Mouse (Mus musculus): ENCODE data around the gene Erich3. TPM values are rescaled to one million over a fixed set of nuclear protein-coding genes. Genes with fewer than 3 reads are reported as not detected.

Erich3 gene
- polyA plus RNA-seq, 1 experiment from 2014 or later: 1.5 TPM

GRCm38 (mm10) chr3:154683667-154684066, 20.0 kb downstream of the Erich3 start:
- no peak overlapping the region for H3K4me3 ChIP-seq
- no peak overlapping the region for H3K27ac ChIP-seq
- no peak for ATAC-seq (ENCODE audit: low FRiP score)
- 74% methylated on average over 2 of the region's 2 CpGs for WGBS
- no peaks in the 10 kb centered on the region for H3K27me3 ChIP-seq
- H3K4me2 ChIP-seq (replicated peaks): no peak overlapping the region
- H3K36me3 ChIP-seq: no peaks in the 10 kb centered on the region
- no peaks in the 10 kb centered on the region for H3K4me1 ChIP-seq
- no peak overlapping the region for H3K9ac ChIP-seq
- no peaks in the 10 kb centered on the region for H3K9me3 ChIP-seq (replicated peaks)

GRCm38 (mm10) chr3:154690260-154690659, 26.6 kb downstream of the Erich3 start:
- Histone ChIP-seq H3K27me3 (no peaks in the 10 kb centered on the region), H3K36me3 (no peaks in the 10 kb centered on the region), H3K4me2 (replicated peaks) (no peak overlapping the region), H3K27ac (no peak overlapping the region), H3K9me3 (replicated peaks) (no peaks in the 10 kb centered on the region), H3K9ac (no peak overlapping the region), H3K4me3 (no peak overlapping the region), H3K4me1 (no peaks in the 10 kb centered on the region)
- ATAC-seq (ENCODE audit: low FRiP score): no peak

- peak; percentile 72 for ATAC-seq (ENCODE audit: low FRiP score)
- H3K9ac ChIP-seq: no peak overlapping the region
- no peak overlapping the region for H3K4me3 ChIP-seq
- no peaks in the 10 kb centered on the region for H3K4me1 ChIP-seq
- no peaks in the 10 kb centered on the region for H3K27me3 ChIP-seq
- no peaks in the 10 kb centered on the region for H3K36me3 ChIP-seq
- H3K27ac ChIP-seq: no peak overlapping the region
- H3K4me2 ChIP-seq (replicated peaks): no peak overlapping the region
- H3K9me3 ChIP-seq (replicated peaks): no peaks in the 10 kb centered on the region
- 43% methylated on average over 14 of the region's 14 CpGs for WGBS
Measured at GRCm38 (mm10) chr3:154691897-154692571, 28.4 kb downstream of the Erich3 start.

GRCm38 (mm10) chr3:154692572-154692922, 28.9 kb downstream of the Erich3 start:
- no peak overlapping the region for H3K27ac ChIP-seq
- H3K27me3 ChIP-seq: no peaks in the 10 kb centered on the region
- WGBS: 52% methylated on average over 3 of the region's 3 CpGs
- H3K4me2 ChIP-seq (replicated peaks): no peak overlapping the region
- no peak overlapping the region for H3K4me3 ChIP-seq
- H3K9ac ChIP-seq: no peak overlapping the region
- no peaks in the 10 kb centered on the region for H3K4me1 ChIP-seq
- no peaks in the 10 kb centered on the region for H3K9me3 ChIP-seq (replicated peaks)
- peak; percentile 9 for ATAC-seq (ENCODE audit: low FRiP score)
- no peaks in the 10 kb centered on the region for H3K36me3 ChIP-seq

GRCm38 (mm10) chr3:154693902-154694301, 30.2 kb downstream of the Erich3 start:
- H3K36me3 ChIP-seq: no peaks in the 10 kb centered on the region
- no peak overlapping the region for H3K9ac ChIP-seq
- no peaks in the 10 kb centered on the region for H3K27me3 ChIP-seq
- WGBS: 88% methylated on average over 4 of the region's 4 CpGs
- no peak for ATAC-seq (ENCODE audit: low FRiP score)
- no peaks in the 10 kb centered on the region for H3K4me1 ChIP-seq
- H3K27ac ChIP-seq: no peak overlapping the region
- H3K4me3 ChIP-seq: no peak overlapping the region
- no peak overlapping the region for H3K4me2 ChIP-seq (replicated peaks)
- no peaks in the 10 kb centered on the region for H3K9me3 ChIP-seq (replicated peaks)

GRCm38 (mm10) chr3:154696611-154697010, 33.0 kb downstream of the Erich3 start:
- Histone ChIP-seq H3K9me3 (replicated peaks) (no peaks in the 10 kb centered on the region), H3K36me3 (no peaks in the 10 kb centered on the region), H3K4me2 (replicated peaks) (no peak overlapping the region), H3K27me3 (no peaks in the 10 kb centered on the region), H3K4me1 (peaks cover 3% of the 10 kb centered on the region; the same call in 1 of the 2 replicates), H3K9ac (no peak overlapping the region), H3K4me3 (no peak overlapping the region), H3K27ac (no peak overlapping the region)
- 83% methylated on average over 3 of the region's 3 CpGs for WGBS
- ATAC-seq (ENCODE audit: low FRiP score): no peak

- Histone ChIP-seq H3K9ac (no peak overlapping the region), H3K4me3 (no peak overlapping the region), H3K36me3 (no peaks in the 10 kb centered on the region), H3K9me3 (replicated peaks) (no peaks in the 10 kb centered on the region), H3K27me3 (no peaks in the 10 kb centered on the region), H3K4me2 (replicated peaks) (no peak overlapping the region), H3K4me1 (peaks cover 3% of the 10 kb centered on the region; the same call in 1 of the 2 replicates), H3K27ac (no peak overlapping the region)
- WGBS: 68% methylated on average over 5 of the region's 5 CpGs
- ATAC-seq (ENCODE audit: low FRiP score): no peak
Measured at GRCm38 (mm10) chr3:154698907-154699306, 35.2 kb downstream of the Erich3 start.

GRCm38 (mm10) chr3:154700296-154700695, 36.6 kb downstream of the Erich3 start:
- H3K27ac ChIP-seq: no peak overlapping the region; the same call in 1 of the 2 replicates
- no peak overlapping the region for H3K4me3 ChIP-seq
- no peaks in the 10 kb centered on the region for H3K9me3 ChIP-seq (replicated peaks)
- ATAC-seq (ENCODE audit: low FRiP score): no peak
- no peaks in the 10 kb centered on the region for H3K27me3 ChIP-seq
- H3K4me1 ChIP-seq: peaks cover 3% of the 10 kb centered on the region; the same call in 1 of the 2 replicates
- no peaks in the 10 kb centered on the region for H3K36me3 ChIP-seq
- H3K9ac ChIP-seq: no peak overlapping the region
- no peak overlapping the region for H3K4me2 ChIP-seq (replicated peaks)
- WGBS: 87% methylated on average over 3 of the region's 3 CpGs

- Histone ChIP-seq H3K9me3 (replicated peaks) (no peaks in the 10 kb centered on the region), H3K27ac (no peak overlapping the region; the same call in 1 of the 2 replicates), H3K9ac (no peak overlapping the region), H3K36me3 (no peaks in the 10 kb centered on the region), H3K4me2 (replicated peaks) (no peak overlapping the region), H3K4me3 (no peak overlapping the region), H3K27me3 (no peaks in the 10 kb centered on the region), H3K4me1 (peaks cover 3% of the 10 kb centered on the region; the same call in 1 of the 2 replicates)
- ATAC-seq (ENCODE audit: low FRiP score): peak; percentile 21
- WGBS: 46% methylated on average over 2 of the region's 2 CpGs
Measured at GRCm38 (mm10) chr3:154700735-154701134, 37.1 kb downstream of the Erich3 start.

- 84% methylated on average over 6 of the region's 6 CpGs for WGBS
- Histone ChIP-seq H3K9me3 (replicated peaks) (no peaks in the 10 kb centered on the region), H3K4me3 (no peak overlapping the region), H3K9ac (no peak overlapping the region), H3K4me1 (peaks cover 3% of the 10 kb centered on the region; the same call in 1 of the 2 replicates), H3K27me3 (no peaks in the 10 kb centered on the region), H3K4me2 (replicated peaks) (no peak overlapping the region), H3K36me3 (no peaks in the 10 kb centered on the region), H3K27ac (no peak overlapping the region)
- ATAC-seq (ENCODE audit: low FRiP score): no peak
Measured at GRCm38 (mm10) chr3:154704755-154705154, 41.1 kb downstream of the Erich3 start.

- no peaks in the 10 kb centered on the region for H3K9me3 ChIP-seq (replicated peaks)
- H3K27ac ChIP-seq: no peak overlapping the region
- H3K27me3 ChIP-seq: no peaks in the 10 kb centered on the region
- 93% methylated on average over 3 of the region's 3 CpGs for WGBS
- no peak overlapping the region for H3K4me3 ChIP-seq
- ATAC-seq (ENCODE audit: low FRiP score): no peak
- H3K4me1 ChIP-seq: no peaks in the 10 kb centered on the region
- H3K36me3 ChIP-seq: no peaks in the 10 kb centered on the region
- H3K9ac ChIP-seq: no peak overlapping the region
- no peak overlapping the region for H3K4me2 ChIP-seq (replicated peaks)
Measured at GRCm38 (mm10) chr3:154708150-154708549, 44.5 kb downstream of the Erich3 start.

- no peaks in the 10 kb centered on the region for H3K9me3 ChIP-seq (replicated peaks)
- H3K4me3 ChIP-seq: no peak overlapping the region
- WGBS: 77% methylated on average over 7 of the region's 7 CpGs
- no peaks in the 10 kb centered on the region for H3K27me3 ChIP-seq
- no peaks in the 10 kb centered on the region for H3K4me1 ChIP-seq
- ATAC-seq (ENCODE audit: low FRiP score): no peak
- no peak overlapping the region for H3K9ac ChIP-seq
- H3K27ac ChIP-seq: no peak overlapping the region
- no peak overlapping the region for H3K4me2 ChIP-seq (replicated peaks)
- no peaks in the 10 kb centered on the region for H3K36me3 ChIP-seq
Measured at GRCm38 (mm10) chr3:154723198-154723597, 59.5 kb downstream of the Erich3 start.

- Histone ChIP-seq H3K27ac (no peak overlapping the region), H3K4me1 (no peaks in the 10 kb centered on the region), H3K27me3 (no peaks in the 10 kb centered on the region), H3K9ac (no peak overlapping the region), H3K9me3 (replicated peaks) (no peaks in the 10 kb centered on the region), H3K36me3 (no peaks in the 10 kb centered on the region), H3K4me2 (replicated peaks) (no peak overlapping the region), H3K4me3 (no peak overlapping the region)
- WGBS: 85% methylated on average over 10 of the region's 10 CpGs
- no peak for ATAC-seq (ENCODE audit: low FRiP score)
Measured at GRCm38 (mm10) chr3:154731431-154731830, 67.8 kb downstream of the Erich3 start.

Data from hindbrain, embryonic 12.5 days (tissue).